Mouse (Mus musculus) forebrain, embryonic 14.5 days (tissue): ENCODE measurements around the gene Fam234b. TPM values are rescaled to one million over a fixed set of nuclear protein-coding genes. Genes with fewer than 3 reads are reported as not detected.

Experiments
- ATAC-seq: fragments of 200-750 bp; cut with Nextera tagmentation; 2 replicates; pipeline ENCODE4 v1.8.0; 2017; ENCODE audit warnings: mild to moderate bottlenecking, moderate library complexity
- DNase-seq: peaks from one replicate; pipeline ENCODE4 v3.0.0-alpha.2; 2015; ENCODE audit warnings: low spot score
- H3K27ac ChIP-seq: fragments of 300-500 bp; sonication (generic); 2 replicates; pipeline ENCODE4 v1.5.1; 2014; ENCODE audit warnings: low read depth, mild to moderate bottlenecking, control low read depth, low read length, moderate library complexity
- H3K27me3 ChIP-seq: fragments of 300-500 bp; sonication (generic); replicated peaks from 2 replicates; pipeline ENCODE4 v1.6.1; 2014; ENCODE audit warnings: low read length, control low read depth, mixed read lengths; ENCODE audit not compliant: control insufficient read depth, insufficient read depth
- H3K36me3 ChIP-seq: fragments of 300-500 bp; sonication (generic); 2 replicates; pipeline ENCODE4 v1.6.1; 2014; ENCODE audit warnings: low read length, control low read depth; ENCODE audit not compliant: control insufficient read depth, insufficient read depth
- H3K4me1 ChIP-seq: fragments of 300-500 bp; sonication (generic); 2 replicates; pipeline ENCODE4 v1.6.1; 2014; ENCODE audit warnings: antibody characterized with exemption, low read length, control low read depth; ENCODE audit not compliant: control insufficient read depth, insufficient read depth
- H3K4me2 ChIP-seq: fragments of 300-500 bp; sonication (generic); 2 replicates; pipeline ENCODE4 v1.6.1; 2014; ENCODE audit warnings: mild to moderate bottlenecking, control low read depth, low read length
- H3K4me3 ChIP-seq: fragments of 300-500 bp; sonication (generic); 2 replicates; pipeline ENCODE4 v1.5.1; 2014; ENCODE audit warnings: low read depth, low read length, control low read depth
- H3K9ac ChIP-seq: fragments of 300-500 bp; sonication (generic); 2 replicates; pipeline ENCODE4 v1.6.1; 2014; ENCODE audit warnings: mild to moderate bottlenecking, low read length, control low read depth, moderate library complexity
- H3K9me3 ChIP-seq: fragments of 300-500 bp; sonication (generic); replicated peaks from 2 replicates; pipeline ENCODE4 v1.6.1; 2016; ENCODE audit warnings: low read length, control low read depth, mixed read lengths; ENCODE audit not compliant: control insufficient read depth
- WGBS: fragments of 180-500 bp; shearing (Covaris S2); extraction: QIAGEN DNeasy Blood & Tissue Kit; methylation state at CpG from one replicate; pipeline ENCODE4 v1.1.7; 2014; 5-methylcytosine and 5-hydroxymethylcytosine counted together
- polyA plus RNA-seq: library from polyadenylated mRNA; unstranded; fragments of >200 nt; fragmentation: Nextera tagmentation; extraction: Ambion mirVana; gene quantifications from 2 replicates; pipeline ENCODE4 v1.2.1, GENCODE M21; 2014

The Fam234b gene
- polyA plus RNA-seq, 1 experiment from 2014 or later = 75.5 TPM

DNA sequence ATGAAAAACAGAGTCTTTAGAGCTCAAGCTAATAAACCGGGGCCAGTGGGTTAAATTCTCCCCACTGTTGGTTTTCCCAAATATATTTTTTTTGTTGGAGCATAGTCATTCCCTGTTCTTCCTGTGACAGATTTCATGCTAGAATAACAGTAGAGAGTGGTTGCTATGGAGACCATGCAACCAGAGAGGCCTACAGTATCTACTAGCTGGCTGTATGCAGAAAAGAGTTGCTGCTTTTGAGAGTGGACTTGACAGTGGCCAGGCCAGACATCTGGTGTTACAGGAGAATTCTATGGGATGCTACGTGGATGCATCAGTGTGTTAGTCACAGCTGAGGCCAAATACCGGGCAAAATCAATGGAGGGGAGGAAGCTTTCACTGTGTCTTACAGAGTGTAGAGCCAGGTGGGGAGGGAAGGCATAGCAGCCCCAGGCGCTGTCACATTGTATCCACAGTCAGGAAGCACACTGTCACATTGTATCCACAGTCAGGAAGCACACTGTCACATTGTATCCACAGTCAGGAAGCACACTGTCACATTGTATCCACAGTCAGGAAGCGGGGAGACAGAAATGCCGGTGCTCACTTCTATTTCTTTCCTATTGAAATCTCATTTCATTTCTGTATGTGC, 26.1 kb downstream of the Fam234b start:
- Histone ChIP-seq H3K4me3 (no peak overlapping the region), H3K9ac (no peak overlapping the region), H3K27me3 (no peaks in the 10 kb centered on the region), H3K4me1 (no peaks in the 10 kb centered on the region), H3K36me3 (peaks cover 24% of the 10 kb centered on the region), H3K27ac (peak overlapping the region; percentile 39; the same call in 1 of the 2 replicates), H3K4me2 (no peak overlapping the region), H3K9me3 (no peaks in the 10 kb centered on the region)
- ATAC-seq = peak; percentile 83
- DNase-seq = peak; percentile 73
- WGBS = 79% methylated on average over 6 of the region's 6 CpGs

DNA sequence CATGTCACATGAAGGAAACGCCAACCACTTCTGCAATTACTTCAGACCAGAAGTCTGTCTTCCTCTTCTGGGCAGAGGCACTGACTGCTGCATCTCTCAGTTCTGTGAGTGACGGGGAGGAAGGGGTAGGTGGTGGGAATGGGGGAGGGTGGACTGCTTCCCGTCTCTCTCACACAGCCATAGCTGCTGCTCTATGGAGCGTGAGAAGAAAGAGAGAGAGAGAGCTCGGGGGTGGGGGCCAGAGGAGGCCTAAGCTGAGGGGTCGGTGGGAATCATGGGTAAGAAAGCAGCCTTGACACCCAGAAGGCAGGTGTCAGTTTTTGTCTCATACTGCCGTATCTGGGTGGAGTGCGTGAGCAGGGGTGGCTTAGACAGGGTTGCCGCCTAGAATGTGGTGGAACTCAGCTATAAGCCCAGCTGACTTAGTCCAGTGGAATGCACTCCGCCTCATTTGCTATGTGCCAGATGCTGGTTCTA, 30.7 kb downstream of the Fam234b start:
- H3K4me2 ChIP-seq = no peak overlapping the region
- WGBS = 36% methylated on average over 10 of the region's 10 CpGs
- DNase-seq = no peak

DNA sequence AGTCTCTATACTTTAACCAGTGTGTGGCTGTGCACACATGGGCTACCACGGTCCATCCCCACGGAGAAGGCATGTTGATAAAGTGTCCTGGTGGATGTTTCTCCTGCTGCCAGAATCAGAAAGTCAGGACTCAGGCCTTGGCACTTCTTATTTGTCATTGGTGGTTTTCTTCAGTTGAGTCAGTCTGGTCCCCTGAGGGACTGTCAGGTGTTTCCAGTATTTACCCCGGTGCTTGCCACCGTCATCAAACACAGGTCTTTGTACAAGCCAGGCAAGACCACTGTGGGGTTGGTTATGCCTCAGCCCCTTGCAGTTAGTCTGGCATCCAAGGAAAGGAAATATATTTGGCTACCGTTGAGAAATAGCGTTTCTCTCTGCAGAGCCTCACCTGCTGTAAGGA, 32.8 kb downstream of the Fam234b start:
- Histone ChIP-seq H3K4me3 (no peak overlapping the region), H3K9ac (no peak overlapping the region), H3K9me3 (no peaks in the 10 kb centered on the region), H3K4me1 (no peaks in the 10 kb centered on the region), H3K27me3 (no peaks in the 10 kb centered on the region), H3K4me2 (no peak overlapping the region), H3K27ac (no peak overlapping the region), H3K36me3 (peaks cover 64% of the 10 kb centered on the region)
- no peak for ATAC-seq
- 90% methylated on average over 6 of the region's 6 CpGs for WGBS
- DNase-seq = no peak

More for the DNA sequence above, 30.7 kb downstream of the Fam234b start:
- peaks cover 47% of the 10 kb centered on the region for H3K36me3 ChIP-seq
- ATAC-seq = no peak
- no peak overlapping the region for H3K9ac ChIP-seq
- H3K4me3 ChIP-seq = no peak overlapping the region
- H3K27me3 ChIP-seq = no peaks in the 10 kb centered on the region
- no peaks in the 10 kb centered on the region for H3K4me1 ChIP-seq
- no peaks in the 10 kb centered on the region for H3K9me3 ChIP-seq
- H3K27ac ChIP-seq = no peak overlapping the region

DNA sequence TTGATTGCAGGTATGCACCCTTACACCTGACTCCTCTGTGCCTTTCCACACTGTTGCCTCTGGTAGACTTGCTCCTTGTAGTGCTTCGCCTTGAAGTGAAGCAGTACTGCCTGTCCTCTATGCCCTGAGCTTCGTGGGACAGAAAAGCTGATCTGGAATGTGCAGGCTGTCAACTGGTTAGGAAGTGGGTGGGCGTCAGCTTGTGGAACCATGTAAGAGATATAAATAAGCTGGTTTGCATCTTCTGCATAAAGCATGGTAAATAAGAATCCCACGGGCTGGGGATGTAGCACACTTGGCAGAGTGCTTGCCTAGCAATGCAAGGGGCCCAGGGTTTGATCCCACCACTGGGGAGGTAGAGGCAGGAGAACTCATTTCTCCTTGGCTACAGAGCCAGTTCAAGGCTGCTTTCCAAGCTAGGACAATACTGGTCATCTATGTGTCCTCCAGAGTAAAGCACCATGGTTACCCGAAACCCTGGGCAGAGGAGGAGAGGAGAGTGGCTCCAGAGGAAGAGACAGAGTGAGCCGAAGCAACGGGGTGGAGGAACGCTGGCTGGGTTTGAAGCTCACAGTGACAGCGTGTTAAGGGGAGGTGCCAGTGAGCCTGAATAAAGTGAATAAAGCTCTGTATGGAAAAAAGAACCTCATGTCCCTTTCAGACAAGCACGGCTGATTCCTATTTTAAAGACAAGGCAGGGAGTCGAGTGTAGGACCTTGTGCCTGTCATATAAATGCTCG, 34.8 kb downstream of the Fam234b start:
- Histone ChIP-seq H3K9ac (no peak overlapping the region), H3K27me3 (no peaks in the 10 kb centered on the region), H3K36me3 (peaks cover 64% of the 10 kb centered on the region), H3K27ac (no peak overlapping the region), H3K4me2 (no peak overlapping the region), H3K4me1 (no peaks in the 10 kb centered on the region), H3K4me3 (no peak overlapping the region), H3K9me3 (no peaks in the 10 kb centered on the region)
- WGBS = 76% methylated on average over 12 of the region's 12 CpGs
- no peak for ATAC-seq
- no peak for DNase-seq

DNA sequence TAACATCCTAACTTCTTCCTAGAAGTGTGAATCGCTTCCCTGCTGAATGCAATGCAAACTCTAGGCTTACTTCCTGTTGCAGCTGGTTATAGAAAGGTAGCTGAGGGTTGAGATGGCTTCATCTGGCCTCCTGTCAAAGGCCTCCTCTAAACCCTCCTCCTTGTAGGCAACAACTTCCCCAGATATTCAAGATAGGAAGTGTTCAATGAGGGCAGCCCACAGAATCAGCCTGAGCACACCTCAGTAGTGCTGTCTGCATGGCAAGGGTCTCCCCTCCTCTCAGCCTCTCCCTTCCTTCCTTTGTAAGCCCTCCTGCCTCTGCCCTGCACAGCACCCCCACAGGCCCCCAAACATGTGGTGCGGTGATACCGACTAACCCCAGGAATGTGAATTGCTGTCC, 38.0 kb downstream of the Fam234b start:
- H3K9ac ChIP-seq = no peak overlapping the region
- H3K36me3 ChIP-seq = peaks cover 50% of the 10 kb centered on the region
- H3K4me2 ChIP-seq = no peak overlapping the region
- H3K27ac ChIP-seq = no peak overlapping the region
- H3K4me1 ChIP-seq = no peaks in the 10 kb centered on the region
- H3K9me3 ChIP-seq = no peaks in the 10 kb centered on the region
- ATAC-seq = no peak
- H3K4me3 ChIP-seq = no peak overlapping the region
- 89% methylated on average over 3 of the region's 3 CpGs for WGBS
- H3K27me3 ChIP-seq = no peaks in the 10 kb centered on the region
- no peak for DNase-seq

DNA sequence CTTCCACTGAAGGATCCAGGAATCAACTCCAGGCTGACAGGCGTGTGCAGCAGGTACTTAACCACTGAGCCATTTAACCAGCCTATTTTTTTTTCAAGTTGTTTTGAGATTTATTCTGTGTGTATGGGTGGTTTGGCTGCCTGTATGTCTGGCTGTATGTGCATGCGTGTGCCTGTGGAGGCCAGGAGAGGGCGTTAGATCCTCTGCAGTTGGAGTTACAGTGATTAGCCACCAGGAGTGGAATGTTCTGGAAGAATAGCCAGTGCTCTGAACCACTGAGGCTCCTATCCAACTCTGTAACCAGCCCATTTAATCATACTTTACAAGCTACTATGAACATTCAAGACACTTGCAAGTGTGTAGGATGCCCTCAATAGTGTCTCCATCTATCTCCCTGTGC, 38.8 kb downstream of the Fam234b start:
- H3K4me1 ChIP-seq = no peaks in the 10 kb centered on the region
- WGBS = 91% methylated on average over 3 of the region's 3 CpGs

DNA sequence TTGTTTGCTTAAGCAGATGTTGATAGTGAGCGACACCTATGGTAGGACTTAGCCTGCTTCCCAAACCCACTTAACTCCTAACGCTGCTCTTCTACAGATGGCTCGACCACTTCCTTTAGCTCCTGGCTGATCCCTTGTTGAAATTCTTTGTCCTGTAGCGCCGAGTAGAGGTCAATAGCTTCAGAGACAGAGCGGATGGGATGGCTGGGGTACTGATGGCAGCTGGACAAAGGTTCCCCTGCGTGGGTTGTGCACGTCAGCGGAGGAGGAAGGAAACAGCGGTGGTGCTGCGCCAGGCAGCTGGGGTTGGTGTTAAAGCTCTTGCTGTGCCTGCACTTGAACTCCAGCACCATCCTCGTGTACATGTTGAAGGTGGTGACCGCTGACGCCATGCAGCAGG, 39.5 kb downstream of the Fam234b start:
- DNase-seq (no peak), ATAC-seq (no peak)
- no peaks in the 10 kb centered on the region for H3K27me3 ChIP-seq
- H3K4me2 ChIP-seq = no peak overlapping the region
- 80% methylated on average over 14 of the region's 14 CpGs for WGBS
- H3K4me1 ChIP-seq = no peaks in the 10 kb centered on the region
- no peak overlapping the region for H3K27ac ChIP-seq
- H3K9me3 ChIP-seq = no peaks in the 10 kb centered on the region
- H3K9ac ChIP-seq = no peak overlapping the region
- H3K4me3 ChIP-seq = no peak overlapping the region
- peaks cover 42% of the 10 kb centered on the region for H3K36me3 ChIP-seq

More for the DNA sequence above, 38.8 kb downstream of the Fam234b start:
- peaks cover 49% of the 10 kb centered on the region for H3K36me3 ChIP-seq
- DNase-seq (no peak), ATAC-seq (no peak)
- H3K4me3 ChIP-seq = no peak overlapping the region
- no peak overlapping the region for H3K9ac ChIP-seq
- no peaks in the 10 kb centered on the region for H3K9me3 ChIP-seq
- H3K27ac ChIP-seq = no peak overlapping the region
- H3K4me2 ChIP-seq = no peak overlapping the region
- H3K27me3 ChIP-seq = no peaks in the 10 kb centered on the region

DNA sequence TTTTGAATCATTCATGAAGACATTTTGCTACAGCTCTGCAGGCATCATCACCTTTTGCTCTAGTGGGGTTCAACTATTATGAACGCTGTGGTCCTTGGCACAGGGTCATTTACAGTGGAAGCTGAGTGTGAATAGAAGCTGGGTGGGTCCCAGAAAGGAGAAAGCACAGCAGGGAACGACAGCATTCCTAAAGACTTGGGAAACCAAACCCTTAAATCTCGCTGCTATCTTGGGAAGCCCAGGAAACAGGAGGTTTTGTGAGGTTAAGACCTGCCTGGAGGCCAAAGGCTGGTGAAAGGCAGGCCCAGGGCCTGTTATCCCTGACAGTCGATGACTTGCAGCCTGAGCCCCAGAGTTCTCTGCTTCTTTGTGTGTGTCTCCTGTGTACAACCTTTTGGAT, 40.4 kb downstream of the Fam234b start:
- no peak overlapping the region for H3K4me3 ChIP-seq
- 50% methylated on average over 4 of the region's 4 CpGs for WGBS
- H3K27me3 ChIP-seq = no peaks in the 10 kb centered on the region
- ATAC-seq = no peak
- no peak for DNase-seq
- H3K9ac ChIP-seq = no peak overlapping the region
- peaks cover 34% of the 10 kb centered on the region for H3K36me3 ChIP-seq
- no peak overlapping the region for H3K27ac ChIP-seq
- no peak overlapping the region for H3K4me2 ChIP-seq
- H3K4me1 ChIP-seq = no peaks in the 10 kb centered on the region
- H3K9me3 ChIP-seq = no peaks in the 10 kb centered on the region

DNA sequence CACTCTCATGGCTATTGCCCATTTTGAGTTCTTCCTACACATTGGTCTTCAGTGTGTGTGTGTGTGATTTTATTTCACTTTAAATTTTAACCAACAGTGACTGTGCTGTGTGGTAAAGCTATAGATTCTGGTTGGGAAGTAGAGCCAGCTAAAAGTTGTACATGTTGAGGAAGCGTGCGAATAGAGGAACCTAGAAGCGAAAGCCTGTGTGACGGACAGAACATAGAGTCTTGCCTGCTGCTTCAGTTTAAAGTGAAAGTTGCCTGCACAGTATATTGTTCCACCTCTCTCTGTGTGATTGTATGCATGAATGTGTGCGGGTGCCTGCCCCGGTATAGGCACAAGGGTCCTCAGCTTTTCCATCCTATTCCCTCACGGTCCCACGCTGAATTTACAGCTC, 42.6 kb downstream of the Fam234b start:
- H3K4me3 ChIP-seq = no peak overlapping the region
- H3K36me3 ChIP-seq = peaks cover 17% of the 10 kb centered on the region
- no peak for ATAC-seq
- no peak overlapping the region for H3K9ac ChIP-seq
- H3K9me3 ChIP-seq = no peaks in the 10 kb centered on the region
- no peaks in the 10 kb centered on the region for H3K27me3 ChIP-seq
- DNase-seq = no peak
- no peak overlapping the region for H3K27ac ChIP-seq
- no peak overlapping the region for H3K4me2 ChIP-seq
- H3K4me1 ChIP-seq = no peaks in the 10 kb centered on the region
- WGBS = 93% methylated on average over 8 of the region's 8 CpGs
